Mouse (Mus musculus): Measurements from ENCODE around the gene Fbxl4.

GRCm38 (mm10) chr4:22314564-22314963 is 42.8 kb upstream of the Fbxl4 start:
- no peak for TF ChIP-seq POLR2AphosphoS5 (IDR thresholded peaks at IDR 0.05; ENCODE audit: borderline replicate concordance, low read depth, low read length)
- no peak for TF ChIP-seq CTCF (IDR thresholded peaks at IDR 0.05 in 2 of 3, conservative IDR thresholded peaks at IDR 0.05 in 1 of 3; ENCODE audit: control insufficient read depth in 1 of 3, insufficient read depth in 1 of 3, low read depth in 2 of 3, low read length in 3 of 3, poor library complexity in 1 of 3, severe bottlenecking in 1 of 3)
- TF ChIP-seq POLR2A (IDR thresholded peaks at IDR 0.05; ENCODE audit: control insufficient read depth in 1 of 2, insufficient read depth in 1 of 2, low read depth in 1 of 2, low read length in 2 of 2, poor library complexity in 1 of 2) = no peak
- TF ChIP-seq ZC3H11A (IDR thresholded peaks at IDR 0.05; ENCODE audit: low read depth, low read length) = no peak
- no peak for TF ChIP-seq HCFC1 (IDR thresholded peaks at IDR 0.05; ENCODE audit: low read depth, low read length)
- TF ChIP-seq RAD21 (IDR thresholded peaks at IDR 0.05; ENCODE audit: low read depth, low read length) = no peak
- TF ChIP-seq ETS1 (IDR thresholded peaks at IDR 0.05; ENCODE audit: low read depth, low read length) = no peak
- TF ChIP-seq CHD2 (IDR thresholded peaks at IDR 0.05; ENCODE audit: low read length) = no peak

All from MEL (cell line).